Mouse (Mus musculus) neural tube, embryonic 13.5 days (tissue): ENCODE results near the gene Dtymk. TPM values are rescaled to one million over a fixed set of nuclear protein-coding genes. Genes with fewer than 3 reads are reported as not detected.
"Not testable (repeated sequence)": the region's sequence is repeated elsewhere in the genome, so short reads cannot be mapped to it uniquely, and the experiment has no call there.

ENCODE experiments used
- ATAC-seq: fragments of 200-750 bp; cut with Nextera tagmentation; 2 replicates; pipeline ENCODE4 v1.8.0; 2017; ENCODE audit warnings: low read depth, mild to moderate bottlenecking, moderate TSS enrichment, moderate library complexity
- H3K27ac ChIP-seq: fragments of 300-500 bp; sonication (generic); replicated peaks from 2 replicates; pipeline ENCODE4 v1.5.1; 2015; ENCODE audit warnings: moderate library complexity, mild to moderate bottlenecking, inconsistent platforms
- H3K27me3 ChIP-seq: fragments of 300-500 bp; sonication (generic); 2 replicates; pipeline ENCODE4 v1.6.1; 2015; ENCODE audit warnings: mild to moderate bottlenecking, inconsistent platforms
- H3K36me3 ChIP-seq: fragments of 300-500 bp; sonication (generic); 2 replicates; pipeline ENCODE4 v1.6.1; 2015; ENCODE audit warnings: mild to moderate bottlenecking, inconsistent platforms
- H3K4me1 ChIP-seq: fragments of 300-500 bp; sonication (generic); replicated peaks from 2 replicates; pipeline ENCODE4 v1.6.1; 2015; ENCODE audit warnings: inconsistent platforms
- H3K4me2 ChIP-seq: fragments of 300-500 bp; sonication (generic); 2 replicates; pipeline ENCODE4 v1.6.1; 2015; ENCODE audit warnings: inconsistent platforms, mild to moderate bottlenecking, moderate library complexity
- H3K4me3 ChIP-seq: fragments of 300-500 bp; sonication (generic); 2 replicates; pipeline ENCODE4 v1.5.1; 2015; ENCODE audit warnings: mild to moderate bottlenecking, inconsistent platforms
- H3K9ac ChIP-seq: fragments of 300-500 bp; sonication (generic); 2 replicates; pipeline ENCODE4 v1.6.1; 2015; ENCODE audit warnings: moderate library complexity, mild to moderate bottlenecking, inconsistent platforms
- H3K9me3 ChIP-seq: fragments of 300-500 bp; sonication (generic); 2 replicates; pipeline ENCODE4 v1.6.1; 2016; ENCODE audit warnings: inconsistent platforms
- WGBS: fragments of 180-500 bp; shearing (Covaris S2); methylation state at CpG from one replicate; pipeline ENCODE4 v1.1.7; 2015; 5-methylcytosine and 5-hydroxymethylcytosine counted together
- polyA plus RNA-seq: library from polyadenylated mRNA; unstranded; fragments of >200 nt; fragmentation: Nextera tagmentation; extraction: Ambion mirVana; gene quantifications from 2 replicates; pipeline ENCODE4 v1.2.1, GENCODE M21; 2015

Dtymk gene
- polyA plus RNA-seq, 1 experiment from 2014 or later: 155 TPM

GRCm38 (mm10) chr1:93803556-93804507 is 2.1 kb upstream of the Dtymk start, which contains the start of gene Ing5:
Gene Ing5 (plus strand): TSS chr1:93803965.
- Histone ChIP-seq H3K27me3 (no peaks in the 10 kb centered on the region), H3K4me2 (peak within 1 kb of the TSS; percentile 84), H3K36me3 (peaks cover 38% of the 10 kb centered on the region), H3K9ac (peak within 1 kb of the TSS; percentile 85), H3K9me3 (no peaks in the 10 kb centered on the region), H3K27ac (peak within 1 kb of the TSS; percentile 98), H3K4me1 (peaks cover 35% of the 10 kb centered on the region), H3K4me3 (peak within 1 kb of the TSS; percentile 77)
- ATAC-seq: peak; percentile 93
- under 1% methylated on average over 84 of the region's 94 CpGs for WGBS

GRCm38 (mm10) chr1:93802771-93803170 is 1.0 kb upstream of the Dtymk start:
- peaks cover 35% of the 10 kb centered on the region for H3K4me1 ChIP-seq
- peaks cover 38% of the 10 kb centered on the region for H3K36me3 ChIP-seq
- peak overlapping the region; percentile 80 for H3K9ac ChIP-seq
- no peaks in the 10 kb centered on the region for H3K9me3 ChIP-seq
- H3K4me3 ChIP-seq: peak overlapping the region; percentile 77
- no peak overlapping the region for H3K27ac ChIP-seq
- no peaks in the 10 kb centered on the region for H3K27me3 ChIP-seq
- 89% methylated on average over 5 of the region's 5 CpGs for WGBS
- peak overlapping the region; percentile 84 for H3K4me2 ChIP-seq
- ATAC-seq: no peak

- Histone ChIP-seq H3K9ac (peak overlapping the region; percentile 83), H3K27ac (no peak overlapping the region), H3K36me3 (peaks cover 26% of the 10 kb centered on the region), H3K4me3 (peak overlapping the region; percentile 77), H3K4me2 (peak overlapping the region; percentile 77), H3K9me3 (no peaks in the 10 kb centered on the region), H3K27me3 (no peaks in the 10 kb centered on the region), H3K4me1 (peaks cover 35% of the 10 kb centered on the region)
- 77% methylated on average over 21 of the region's 21 CpGs for WGBS
- ATAC-seq: no peak
Observed at GRCm38 (mm10) chr1:93800670-93801503, 847 bp downstream of the Dtymk start.

GRCm38 (mm10) chr1:93795886-93796285 is 5.8 kb downstream of the Dtymk start:
- H3K4me1 ChIP-seq: peaks cover 4% of the 10 kb centered on the region
- peaks cover 71% of the 10 kb centered on the region for H3K36me3 ChIP-seq
- no peaks in the 10 kb centered on the region for H3K27me3 ChIP-seq
- no peak for ATAC-seq
- H3K9ac ChIP-seq: no peak overlapping the region
- 87% methylated on average over 8 of the region's 8 CpGs for WGBS
- H3K4me3 ChIP-seq: no peak overlapping the region
- H3K27ac ChIP-seq: no peak overlapping the region
- no peak overlapping the region for H3K4me2 ChIP-seq
- H3K9me3 ChIP-seq: 0 out of 2 replicates have a peak, but pooled peaks cover 5% of the 10 kb centered on the region

- Histone ChIP-seq H3K4me1 (no peaks in the 10 kb centered on the region), H3K4me3 (no peak overlapping the region), H3K4me2 (no peak overlapping the region), H3K27me3 (no peaks in the 10 kb centered on the region), H3K9ac (no peak overlapping the region), H3K36me3 (peaks cover 79% of the 10 kb centered on the region), H3K27ac (no peak overlapping the region), H3K9me3 (0 out of 2 replicates have a peak, but pooled peaks cover 6% of the 10 kb centered on the region)
- no peak for ATAC-seq
- WGBS: 96% methylated on average over 8 of the region's 8 CpGs
Observed at GRCm38 (mm10) chr1:93794526-93794925, 7.2 kb downstream of the Dtymk start.

GRCm38 (mm10) chr1:93786912-93787311 is 14.8 kb downstream of the Dtymk start:
- Histone ChIP-seq H3K4me2 (no peak overlapping the region), H3K27ac (no peak overlapping the region), H3K36me3 (peaks cover 100% of the 10 kb centered on the region), H3K27me3 (no peaks in the 10 kb centered on the region), H3K9me3 (0 out of 2 replicates have a peak, but pooled peaks cover 6% of the 10 kb centered on the region), H3K4me1 (no peaks in the 10 kb centered on the region), H3K9ac (no peak overlapping the region), H3K4me3 (no peak overlapping the region)
- WGBS: 94% methylated on average over 2 of the region's 2 CpGs
- no peak for ATAC-seq

GRCm38 (mm10) chr1:93776686-93777085 is 25.0 kb downstream of the Dtymk start:
- H3K27me3 ChIP-seq: no peaks in the 10 kb centered on the region
- ATAC-seq: no peak
- H3K9me3 ChIP-seq: no peaks in the 10 kb centered on the region
- H3K4me3 ChIP-seq: no peak overlapping the region
- H3K4me1 ChIP-seq: no peaks in the 10 kb centered on the region
- WGBS: 96% methylated on average over 5 of the region's 5 CpGs
- H3K4me2 ChIP-seq: no peak overlapping the region
- H3K9ac ChIP-seq: no peak overlapping the region
- peaks cover 82% of the 10 kb centered on the region for H3K36me3 ChIP-seq
- H3K27ac ChIP-seq: no peak overlapping the region

GRCm38 (mm10) chr1:93769901-93770300 is 31.8 kb downstream of the Dtymk start:
- no peak for ATAC-seq
- Histone ChIP-seq H3K4me3 (no peak overlapping the region), H3K27ac (no peak overlapping the region), H3K4me2 (no peak overlapping the region), H3K4me1 (no peaks in the 10 kb centered on the region), H3K9me3 (no peaks in the 10 kb centered on the region), H3K9ac (no peak overlapping the region), H3K36me3 (peaks cover 51% of the 10 kb centered on the region), H3K27me3 (no peaks in the 10 kb centered on the region)
- WGBS: 95% methylated on average over 3 of the region's 3 CpGs

GRCm38 (mm10) chr1:93767600-93767999 is 34.1 kb downstream of the Dtymk start:
- Histone ChIP-seq H3K4me2 (no peak overlapping the region), H3K4me1 (no peaks in the 10 kb centered on the region), H3K4me3 (no peak overlapping the region), H3K27ac (no peak overlapping the region), H3K9me3 (no peaks in the 10 kb centered on the region), H3K27me3 (no peaks in the 10 kb centered on the region), H3K9ac (no peak overlapping the region), H3K36me3 (peaks cover 29% of the 10 kb centered on the region)
- no peak for ATAC-seq
- 91% methylated on average over 6 of the region's 6 CpGs for WGBS

- 94% methylated on average over 9 of the region's 9 CpGs for WGBS
- no peak for ATAC-seq
Observed at GRCm38 (mm10) chr1:93764871-93765591, 36.7 kb downstream of the Dtymk start.

GRCm38 (mm10) chr1:93763531-93763930 is 38.2 kb downstream of the Dtymk start:
- not testable (repeated sequence) for ATAC-seq, H3K4me1 ChIP-seq, H3K9ac ChIP-seq, H3K9me3 ChIP-seq, H3K4me3 ChIP-seq, H3K36me3 ChIP-seq, H3K4me2 ChIP-seq, H3K27ac ChIP-seq, H3K27me3 ChIP-seq
- WGBS: 85% methylated on average over 3 of the region's 3 CpGs

More at GRCm38 (mm10) chr1:93764871-93765591, 36.7 kb downstream of the Dtymk start:
- Histone ChIP-seq H3K9me3 (no peaks in the 10 kb centered on the region), H3K27ac (no peak overlapping the region), H3K4me1 (no peaks in the 10 kb centered on the region), H3K36me3 (peaks cover 20% of the 10 kb centered on the region), H3K4me2 (no peak overlapping the region), H3K9ac (no peak overlapping the region), H3K27me3 (no peaks in the 10 kb centered on the region), H3K4me3 (no peak overlapping the region)
